Mouse (Mus musculus) CH12.LX (cell line): ENCODE results near the gene Ugcg. TPM values are rescaled to one million over a fixed set of nuclear protein-coding genes. Genes with fewer than 3 reads are reported as not detected.

ENCODE experiments used
- DNase-seq: peaks from one replicate; pipeline ENCODE4 v3.0.0-alpha.2; 2013; ENCODE audit errors: extremely low read depth
- H3K27ac ChIP-seq: 2 replicates; pipeline ENCODE4 v1.5.1; 2012; ENCODE audit warnings: low read depth, mild to moderate bottlenecking, control low read depth, moderate library complexity; ENCODE audit not compliant: insufficient read depth
- H3K27me3 ChIP-seq: replicated peaks from 2 replicates; pipeline ENCODE3; 2012; ENCODE audit warnings: inconsistent platforms
- H3K36me3 ChIP-seq, 2 experiments: replicated peaks in 1 of 2; 2 replicates each; pipeline versions ENCODE3 to v1.6.1; 2012; ENCODE audit warnings: inconsistent platforms in 1 of 2, low read length in 1 of 2, mild to moderate bottlenecking in 1 of 2, mixed read lengths in 1 of 2, moderate library complexity in 1 of 2; ENCODE audit not compliant: control insufficient read depth in 1 of 2, insufficient read depth in 1 of 2
- H3K4me1 ChIP-seq, 2 experiments: 2 replicates each; pipeline ENCODE4 v1.6.1; 2012; ENCODE audit warnings: inconsistent platforms in 1 of 2, moderate library complexity in 1 of 2; ENCODE audit not compliant: insufficient read depth in 2 of 2, control insufficient read depth in 1 of 2
- H3K4me2 ChIP-seq: 2 replicates; pipeline ENCODE4 v1.6.1; 2012; ENCODE audit warnings: low read depth, mild to moderate bottlenecking, control low read depth; ENCODE audit not compliant: poor library complexity, insufficient read depth, severe bottlenecking
- H3K4me3 ChIP-seq, 3 experiments: fragments of 150-350 bp in 1 of 3; sonication (generic) in 1 of 3; replicated peaks in 1 of 3; 2 replicates each; pipeline versions ENCODE3 to v1.5.1; 2011 to 2012; ENCODE audit warnings: low read depth in 2 of 3, low read length in 2 of 3, mild to moderate bottlenecking in 2 of 3, moderate library complexity in 2 of 3, control low read depth in 1 of 3, improper control_type of control experiment in 1 of 3, inconsistent platforms in 1 of 3, mixed read lengths in 1 of 3; ENCODE audit not compliant: poor library complexity in 1 of 3
- H3K79me2 ChIP-seq: replicated peaks from 2 replicates; pipeline ENCODE4 v1.6.1; 2012; ENCODE audit warnings: mild to moderate bottlenecking, moderate library complexity; ENCODE audit not compliant: control insufficient read depth, poor library complexity, insufficient read depth, severe bottlenecking; ENCODE audit errors: extremely low read depth
- H3K9ac ChIP-seq: 2 replicates; pipeline ENCODE4 v1.6.1; 2012; ENCODE audit warnings: low read depth, mild to moderate bottlenecking, control low read depth, moderate library complexity; ENCODE audit not compliant: insufficient read depth
- H3K9me3 ChIP-seq: replicated peaks from 2 replicates; pipeline ENCODE3; 2012; ENCODE audit warnings: low read length, inconsistent platforms, mixed read lengths
- BHLHE40 ChIP-seq: IDR thresholded peaks from 2 replicates; pipeline ENCODE4 v1.6.1; 2011; ENCODE audit warnings: mild to moderate bottlenecking, low read depth, low read length, improper control_type of control experiment
- CHD2 ChIP-seq: IDR thresholded peaks from 2 replicates; pipeline ENCODE4 v1.6.1; 2011; ENCODE audit warnings: low read length, improper control_type of control experiment
- CTCF ChIP-seq, 2 experiments: IDR thresholded peaks in 1 of 2; conservative IDR thresholded peaks in 1 of 2; 2 replicates each; pipeline ENCODE4 v1.5.1; 2011 to 2012; ENCODE audit warnings: low read depth in 2 of 2, low read length in 2 of 2, improper control_type of control experiment in 1 of 2, inconsistent platforms in 1 of 2, mild to moderate bottlenecking in 1 of 2, moderate library complexity in 1 of 2
- E2F4 ChIP-seq: IDR thresholded peaks from 2 replicates; pipeline ENCODE4 v1.6.1; 2011; ENCODE audit warnings: low read depth, low read length, improper control_type of control experiment; ENCODE audit not compliant: insufficient replicate concordance
- ELF1 ChIP-seq: IDR thresholded peaks from 2 replicates; pipeline ENCODE4 v1.6.1; 2014; ENCODE audit warnings: low read depth, mild to moderate bottlenecking, inconsistent platforms, low read length, improper control_type of control experiment
- EP300 ChIP-seq: IDR thresholded peaks from 2 replicates; pipeline ENCODE4 v1.6.1; 2011; ENCODE audit warnings: low read length, improper control_type of control experiment
- ETS1 ChIP-seq: conservative IDR thresholded peaks from 2 replicates; pipeline ENCODE4 v1.6.1; 2012; ENCODE audit warnings: low read depth, mild to moderate bottlenecking, inconsistent platforms, low read length, improper control_type of control experiment, moderate library complexity
- GABPA ChIP-seq: IDR thresholded peaks from 2 replicates; pipeline ENCODE4 v1.6.1; 2012; ENCODE audit warnings: low read depth, low read length, improper control_type of control experiment, inconsistent platforms; ENCODE audit not compliant: insufficient replicate concordance
- IRF4 ChIP-seq: IDR thresholded peaks from 2 replicates; pipeline ENCODE4 v1.6.1; 2014; ENCODE audit warnings: low read depth, mild to moderate bottlenecking, inconsistent platforms, low read length, improper control_type of control experiment
- JUND ChIP-seq: conservative IDR thresholded peaks from 2 replicates; pipeline ENCODE4 v1.6.1; 2011; ENCODE audit warnings: low read depth, low read length, improper control_type of control experiment
- MAFK ChIP-seq: IDR thresholded peaks from 2 replicates; pipeline ENCODE4 v1.6.1; 2011; ENCODE audit warnings: low read length, improper control_type of control experiment; ENCODE audit not compliant: insufficient replicate concordance
- MAZ ChIP-seq: IDR thresholded peaks from 2 replicates; pipeline ENCODE4 v1.6.1; 2012; ENCODE audit warnings: low read depth, mild to moderate bottlenecking, inconsistent platforms, low read length, improper control_type of control experiment, moderate library complexity
- MXI1 ChIP-seq: IDR thresholded peaks from 2 replicates; pipeline ENCODE4 v1.6.1; 2011; ENCODE audit warnings: mild to moderate bottlenecking, low read depth, low read length, improper control_type of control experiment
- MYC ChIP-seq: IDR thresholded peaks from 2 replicates; pipeline ENCODE4 v1.6.1; 2011; ENCODE audit warnings: low read depth, mild to moderate bottlenecking, improper control_type of control experiment, low read length
- NRF1 ChIP-seq: IDR thresholded peaks from 2 replicates; pipeline ENCODE4 v1.6.1; 2014; ENCODE audit warnings: low read depth, mild to moderate bottlenecking, inconsistent platforms, low read length, improper control_type of control experiment, moderate library complexity
- POLR2A ChIP-seq: IDR thresholded peaks from 2 replicates; pipeline ENCODE4 v1.6.1; 2011; ENCODE audit warnings: low read depth, mild to moderate bottlenecking, improper control_type of control experiment, low read length
- POLR2AphosphoS2 ChIP-seq: IDR thresholded peaks from 2 replicates; pipeline ENCODE4 v1.6.1; 2011; ENCODE audit warnings: low read depth, low read length, improper control_type of control experiment
- RAD21 ChIP-seq: IDR thresholded peaks from 2 replicates; pipeline ENCODE4 v1.6.1; 2011; ENCODE audit warnings: low read depth, mild to moderate bottlenecking, low read length, improper control_type of control experiment, moderate library complexity
- RCOR1 ChIP-seq: conservative IDR thresholded peaks from 2 replicates; pipeline ENCODE4 v1.6.1; 2012; ENCODE audit warnings: low read depth, mild to moderate bottlenecking, inconsistent platforms, low read length, improper control_type of control experiment
- SIN3A ChIP-seq: IDR thresholded peaks from 2 replicates; pipeline ENCODE4 v1.6.1; 2012; ENCODE audit warnings: low read length, improper control_type of control experiment, inconsistent platforms
- USF1 ChIP-seq: IDR thresholded peaks from 2 replicates; pipeline ENCODE4 v1.6.1; 2014; ENCODE audit warnings: low read depth, mild to moderate bottlenecking, inconsistent platforms, low read length, improper control_type of control experiment
- ZC3H11A ChIP-seq: IDR thresholded peaks from 2 replicates; pipeline ENCODE4 v1.6.1; 2012; ENCODE audit warnings: low read depth, mild to moderate bottlenecking, inconsistent platforms, low read length, improper control_type of control experiment
- ZKSCAN1 ChIP-seq: IDR thresholded peaks from 2 replicates; pipeline ENCODE4 v1.6.1; 2012; ENCODE audit warnings: low read depth, inconsistent platforms, low read length, improper control_type of control experiment, borderline replicate concordance
- ZMIZ1 ChIP-seq: IDR thresholded peaks from 2 replicates; pipeline ENCODE4 v1.6.1; 2012; ENCODE audit warnings: low read depth, mild to moderate bottlenecking, inconsistent platforms, low read length, improper control_type of control experiment
- dilution Hi-C: fragments of 300-500 bp; cut with MboI; formaldehyde crosslinking; loops from 2 replicates; pipeline ENCODE4 v1.14.3; 2020; ENCODE audit warnings: low sequenced_read_pairs; ENCODE audit not compliant: extremely low pct_unique_long_range_greater_than_20kb, extremely low pct_ligation_motif_present
- in situ Hi-C: fragments of 300-500 bp; cut with MboI; formaldehyde crosslinking; loops from 3 replicates; pipeline ENCODE4 v1.14.3; 2019; ENCODE audit warnings: low sequenced_read_pairs, low pct_ligation_motif_present, low pct_unique_long_range_greater_than_20kb, mixed read lengths
- polyA plus RNA-seq: library from polyadenylated mRNA; unstranded; fragments of >175 nt; gene quantifications from 2 replicates; pipeline ENCODE4 v1.2.1, GENCODE M21; 2012; ENCODE audit warnings: low read depth; ENCODE audit not compliant: insufficient read length
- total RNA-seq, 2 experiments: library from RNA; depleted of rRNA; stranded (reverse); fragments of 300-350 nt in 1 of 2; fragments of >200 nt in 1 of 2; gene quantifications; 2 replicates each; pipeline ENCODE4 v1.2.3; 2012 to 2014

The Ugcg gene
- total and polyA plus RNA-seq, 3 experiments = 25.8 to 69.5 (median 28.7) TPM

- Histone ChIP-seq H3K4me1 (peaks cover 26 to 72% of the 10 kb centered on the region in 2 experiments), H3K27ac (no peak overlapping the region), H3K27me3 (no peaks in the 10 kb centered on the region)
- in situ Hi-C loops (loop anchor here (5.0 kb wide), 1 partner anchor 48 kb away; no protein-coding TSS in a partner anchor), dilution Hi-C loops (no loop called here)
- DNase-seq = peak; percentile 44
- TF ChIP-seq JUND (0 out of 2 replicates have a peak, but pooled peaks have one; percentile 26), SIN3A (no peak), ETS1 (peak; percentile 61), EP300 (peak; percentile 36; the same call in 1 of the 2 replicates), ZMIZ1 (no peak)
- TF ChIP-seq, all 38 proteins: peak for 3
- no peaks in the 10 kb centered on the region for H3K9me3 ChIP-seq
- peaks cover 73% of the 10 kb centered on the region for H3K79me2 ChIP-seq
- H3K4me2 ChIP-seq = no peak overlapping the region
- no peak overlapping the region for H3K9ac ChIP-seq
- H3K36me3 ChIP-seq = peaks cover 12 to 35% of the 10 kb centered on the region in 2 experiments
- H3K4me3 ChIP-seq = no peak overlapping the region
Measured at GRCm38 (mm10) chr4:59204616-59205015, 15.6 kb downstream of the Ugcg start.

GRCm38 (mm10) chr4:59205758-59206340 is 16.8 kb downstream of the Ugcg start:
- dilution Hi-C loops (no loop called here), in situ Hi-C loops (no loop called here)
- no peak overlapping the region for H3K9ac ChIP-seq
- no peaks in the 10 kb centered on the region for H3K9me3 ChIP-seq
- H3K79me2 ChIP-seq = peaks cover 64% of the 10 kb centered on the region
- H3K4me2 ChIP-seq = no peak overlapping the region
- peaks cover 18 to 60% of the 10 kb centered on the region in 2 experiments for H3K4me1 ChIP-seq
- H3K27ac ChIP-seq = no peak overlapping the region
- TF ChIP-seq IRF4 (no peak), MAFK (no peak), RAD21 (no peak), POLR2A (no peak), BHLHE40 (no peak), POLR2AphosphoS2 (no peak), ZC3H11A (no peak), ETS1 (no peak), CHD2 (no peak), MYC (no peak)
- TF ChIP-seq, all 38 proteins: peak for 0
- H3K4me3 ChIP-seq = no peak overlapping the region
- DNase-seq = no peak
- no peaks in the 10 kb centered on the region for H3K27me3 ChIP-seq
- H3K36me3 ChIP-seq = peaks cover 17 to 47% of the 10 kb centered on the region in 2 experiments

GRCm38 (mm10) chr4:59206600-59206999 is 17.5 kb downstream of the Ugcg start:
- Histone ChIP-seq H3K27me3 (no peaks in the 10 kb centered on the region), H3K36me3 (peaks cover 20 to 51% of the 10 kb centered on the region in 2 experiments), H3K4me2 (no peak overlapping the region), H3K27ac (no peak overlapping the region), H3K4me1 (peaks cover 11 to 52% of the 10 kb centered on the region in 2 experiments), H3K79me2 (peaks cover 57% of the 10 kb centered on the region), H3K9ac (no peak overlapping the region), H3K4me3 (no peak overlapping the region), H3K9me3 (no peaks in the 10 kb centered on the region)
- in situ Hi-C loops (no loop called here), dilution Hi-C loops (no loop called here)
- DNase-seq = no peak
- TF ChIP-seq NRF1 = no peak
- no peak for TF ChIP-seq CHD2
- TF ChIP-seq CTCF (conservative IDR thresholded peaks at IDR 0.05 in 1 of 2, IDR thresholded peaks at IDR 0.05 in 1 of 2; ENCODE audit: low read depth in 2 of 2, low read length in 2 of 2) = no peak
- no peak for TF ChIP-seq SIN3A
- TF ChIP-seq USF1 = no peak
- TF ChIP-seq ZC3H11A = no peak
- no peak for TF ChIP-seq BHLHE40
- TF ChIP-seq MAZ = no peak
- TF ChIP-seq ZMIZ1 = no peak
- no peak for TF ChIP-seq RCOR1
- TF ChIP-seq POLR2AphosphoS2 = no peak
- TF ChIP-seq EP300 = no peak
- no peak for TF ChIP-seq E2F4
- TF ChIP-seq RAD21 = no peak
- no peak for TF ChIP-seq MAFK
- no peak for TF ChIP-seq GABPA
- TF ChIP-seq ELF1 = no peak
- TF ChIP-seq MXI1 = no peak
- no peak for TF ChIP-seq ZKSCAN1
